Mouse (Mus musculus): ENCODE results near the gene Chrdl2. TPM values are rescaled to one million over a fixed set of nuclear protein-coding genes. Genes with fewer than 3 reads are reported as not detected.

Chrdl2 gene
- polyA plus RNA-seq, 1 experiment: 0.79 TPM

- Histone ChIP-seq H3K4me1 (ENCODE audit: control insufficient read depth, insufficient read depth, low read length) (no peaks in the 10 kb centered on the region), H3K27me3 (ENCODE audit: control insufficient read depth, insufficient read depth, low read length) (no peaks in the 10 kb centered on the region), H3K27ac (ENCODE audit: insufficient read depth, low read length) (no peak overlapping the region), H3K4me3 (replicated peaks; ENCODE audit: insufficient read depth, low read depth, low read length) (no peak overlapping the region)
- 86% methylated on average over 8 of the region's 8 CpGs for WGBS
- no peak for TF ChIP-seq CTCF (IDR thresholded peaks at IDR 0.05; ENCODE audit: borderline replicate concordance, insufficient read depth, low read depth, low read length)
- no peak for TF ChIP-seq POLR2A (IDR thresholded peaks at IDR 0.05; ENCODE audit: borderline replicate concordance, insufficient read depth, low read length)
- no peak for DNase-seq
These were observed 14.8 kb upstream of the Chrdl2 start for GRCm38 (mm10) chr7:99990990-99991707.

- WGBS: 85% methylated on average over 7 of the region's 7 CpGs
These were observed 12.8 kb upstream of the Chrdl2 start for GRCm38 (mm10) chr7:99993159-99993558.

GRCm38 (mm10) chr7:99995186-99995585, 10.8 kb upstream of the Chrdl2 start:
- TF ChIP-seq POLR2A (IDR thresholded peaks at IDR 0.05; ENCODE audit: borderline replicate concordance, insufficient read depth, low read length) (no peak), CTCF (IDR thresholded peaks at IDR 0.05; ENCODE audit: borderline replicate concordance, insufficient read depth, low read depth, low read length) (no peak)
- no peak overlapping the region for H3K27ac ChIP-seq (ENCODE audit: insufficient read depth, low read length)
- WGBS: 67% methylated on average over 7 of the region's 7 CpGs
- no peaks in the 10 kb centered on the region for H3K4me1 ChIP-seq (ENCODE audit: control insufficient read depth, insufficient read depth, low read length)
- DNase-seq: no peak
- no peaks in the 10 kb centered on the region for H3K27me3 ChIP-seq (ENCODE audit: control insufficient read depth, insufficient read depth, low read length)
- H3K4me3 ChIP-seq (replicated peaks; ENCODE audit: insufficient read depth, low read depth, low read length): no peak overlapping the region

More at GRCm38 (mm10) chr7:99993159-99993558, 12.8 kb upstream of the Chrdl2 start:
- no peak for TF ChIP-seq POLR2A (IDR thresholded peaks at IDR 0.05; ENCODE audit: borderline replicate concordance, insufficient read depth, low read length)
- TF ChIP-seq CTCF (IDR thresholded peaks at IDR 0.05; ENCODE audit: borderline replicate concordance, insufficient read depth, low read depth, low read length): no peak
- H3K4me1 ChIP-seq (ENCODE audit: control insufficient read depth, insufficient read depth, low read length): no peaks in the 10 kb centered on the region
- no peaks in the 10 kb centered on the region for H3K27me3 ChIP-seq (ENCODE audit: control insufficient read depth, insufficient read depth, low read length)
- H3K4me3 ChIP-seq (replicated peaks; ENCODE audit: insufficient read depth, low read depth, low read length): no peak overlapping the region
- no peak for DNase-seq
- no peak overlapping the region for H3K27ac ChIP-seq (ENCODE audit: insufficient read depth, low read length)

- Histone ChIP-seq H3K27ac (ENCODE audit: insufficient read depth, low read length) (no peak overlapping the region), H3K4me3 (replicated peaks; ENCODE audit: insufficient read depth, low read depth, low read length) (no peak overlapping the region), H3K4me1 (ENCODE audit: control insufficient read depth, insufficient read depth, low read length) (no peaks in the 10 kb centered on the region), H3K27me3 (ENCODE audit: control insufficient read depth, insufficient read depth, low read length) (no peaks in the 10 kb centered on the region)
- no peak for DNase-seq
- no peak for TF ChIP-seq POLR2A (IDR thresholded peaks at IDR 0.05; ENCODE audit: borderline replicate concordance, insufficient read depth, low read length)
- TF ChIP-seq CTCF (IDR thresholded peaks at IDR 0.05; ENCODE audit: borderline replicate concordance, insufficient read depth, low read depth, low read length): no peak
- WGBS: 91% methylated on average over 3 of the region's 3 CpGs
These were observed 7.3 kb upstream of the Chrdl2 start for GRCm38 (mm10) chr7:99998668-99999067.

- peaks cover 3% of the 10 kb centered on the region; the same call in 1 of the 2 replicates for H3K27me3 ChIP-seq (ENCODE audit: control insufficient read depth, insufficient read depth, low read length)
- 61% methylated on average over 9 of the region's 9 CpGs for WGBS
These were observed 2.2 kb upstream of the Chrdl2 start for GRCm38 (mm10) chr7:100003781-100004180.

GRCm38 (mm10) chr7:100006411-100006810, 439 bp downstream of the Chrdl2 start:
- H3K27me3 ChIP-seq (ENCODE audit: control insufficient read depth, insufficient read depth, low read length): peaks cover 3% of the 10 kb centered on the region; the same call in 1 of the 2 replicates
- no peak overlapping the region for H3K27ac ChIP-seq (ENCODE audit: insufficient read depth, low read length)
- peaks cover 4% of the 10 kb centered on the region for H3K4me1 ChIP-seq (ENCODE audit: control insufficient read depth, insufficient read depth, low read length)
- no peak overlapping the region for H3K4me3 ChIP-seq (replicated peaks; ENCODE audit: insufficient read depth, low read depth, low read length)
- 12% methylated on average over 11 of the region's 11 CpGs for WGBS
- DNase-seq: no peak
- no peak for TF ChIP-seq CTCF (IDR thresholded peaks at IDR 0.05; ENCODE audit: borderline replicate concordance, insufficient read depth, low read depth, low read length)
- no peak for TF ChIP-seq POLR2A (IDR thresholded peaks at IDR 0.05; ENCODE audit: borderline replicate concordance, insufficient read depth, low read length)

More at GRCm38 (mm10) chr7:100003781-100004180, 2.2 kb upstream of the Chrdl2 start:
- peaks cover 4% of the 10 kb centered on the region for H3K4me1 ChIP-seq (ENCODE audit: control insufficient read depth, insufficient read depth, low read length)
- DNase-seq: no peak
- TF ChIP-seq POLR2A (IDR thresholded peaks at IDR 0.05; ENCODE audit: borderline replicate concordance, insufficient read depth, low read length): no peak
- TF ChIP-seq CTCF (IDR thresholded peaks at IDR 0.05; ENCODE audit: borderline replicate concordance, insufficient read depth, low read depth, low read length): peak; percentile 64
- no peak overlapping the region for H3K27ac ChIP-seq (ENCODE audit: insufficient read depth, low read length)
- H3K4me3 ChIP-seq (replicated peaks; ENCODE audit: insufficient read depth, low read depth, low read length): no peak overlapping the region

GRCm38 (mm10) chr7:100008765-100009164, 2.8 kb downstream of the Chrdl2 start:
- no peak for DNase-seq
- no peak overlapping the region for H3K4me3 ChIP-seq (replicated peaks; ENCODE audit: insufficient read depth, low read depth, low read length)
- peaks cover 3% of the 10 kb centered on the region; the same call in 1 of the 2 replicates for H3K27me3 ChIP-seq (ENCODE audit: control insufficient read depth, insufficient read depth, low read length)
- TF ChIP-seq CTCF (IDR thresholded peaks at IDR 0.05; ENCODE audit: borderline replicate concordance, insufficient read depth, low read depth, low read length): no peak
- TF ChIP-seq POLR2A (IDR thresholded peaks at IDR 0.05; ENCODE audit: borderline replicate concordance, insufficient read depth, low read length): no peak
- H3K4me1 ChIP-seq (ENCODE audit: control insufficient read depth, insufficient read depth, low read length): peaks cover 10% of the 10 kb centered on the region
- WGBS: 91% methylated on average over 4 of the region's 4 CpGs
- no peak overlapping the region for H3K27ac ChIP-seq (ENCODE audit: insufficient read depth, low read length)

GRCm38 (mm10) chr7:100009640-100010039, 3.7 kb downstream of the Chrdl2 start:
- TF ChIP-seq POLR2A (IDR thresholded peaks at IDR 0.05; ENCODE audit: borderline replicate concordance, insufficient read depth, low read length) (no peak), CTCF (IDR thresholded peaks at IDR 0.05; ENCODE audit: borderline replicate concordance, insufficient read depth, low read depth, low read length) (peak; percentile 81)
- H3K27me3 ChIP-seq (ENCODE audit: control insufficient read depth, insufficient read depth, low read length): peaks cover 3% of the 10 kb centered on the region; the same call in 1 of the 2 replicates
- WGBS: 33% methylated on average over 11 of the region's 11 CpGs

More at GRCm38 (mm10) chr7:100009640-100010039, 3.7 kb downstream of the Chrdl2 start:
- no peak overlapping the region for H3K27ac ChIP-seq (ENCODE audit: insufficient read depth, low read length)
- H3K4me3 ChIP-seq (replicated peaks; ENCODE audit: insufficient read depth, low read depth, low read length): no peak overlapping the region
- H3K4me1 ChIP-seq (ENCODE audit: control insufficient read depth, insufficient read depth, low read length): peaks cover 17% of the 10 kb centered on the region
- peak; percentile 37 to 61 for DNase-seq
